In genomic region chr5:89883051-89883907, GRCm38 (mm10) we compare ENCODE assay signal across 8 mouse cellular contexts. TPM values are rescaled to one million over a fixed set of nuclear protein-coding genes. Genes with fewer than 3 reads are reported as not detected.
DNase-seq lines count a peak whose midpoint lies in the region; ATAC-seq and TF ChIP-seq lines count a peak whose summit lies in the region.

Gene Adamts3 (minus strand): TSS chr5:89883334.

- H3K36me3 ChIP-seq in hindbrain, embryonic 16.5 days (ENCODE audit: control insufficient read depth, insufficient read depth, low read length) = no peaks in the 10 kb centered on the region

- WGBS in hindbrain, embryonic 16.5 days = under 1% methylated on average over 49 of the region's 78 CpGs

- H3K27ac ChIP-seq in cortical plate, adult 2 months (ENCODE audit: insufficient read depth, low read length) = peak within 1 kb of the TSS; percentile 86
- H3K27ac ChIP-seq in hindbrain, embryonic 16.5 days (ENCODE audit: low read depth, low read length) = peak within 1 kb of the TSS; percentile 66; the same call in 1 of the 2 replicates

- H3K27me3 ChIP-seq in hindbrain, embryonic 16.5 days (replicated peaks; ENCODE audit: control insufficient read depth, insufficient read depth, low read length) = no peaks in the 10 kb centered on the region

- H3K9ac ChIP-seq in hindbrain, embryonic 16.5 days (ENCODE audit: low read depth, low read length) = peak within 1 kb of the TSS; percentile 84

- H3K4me2 ChIP-seq in hindbrain, embryonic 16.5 days (ENCODE audit: low read length) = peak within 1 kb of the TSS; percentile 99

- H3K9me3 ChIP-seq in hindbrain, embryonic 16.5 days (ENCODE audit: control insufficient read depth, low read length) = 0 out of 2 replicates have a peak, but pooled peaks cover 2% of the 10 kb centered on the region

- no peaks in the 10 kb centered on the region; the same call in 1 of the 2 replicates for H3K4me1 ChIP-seq in cortical plate, adult 2 months (ENCODE audit: control insufficient read depth, insufficient read depth, low read length)
- peaks cover 2% of the 10 kb centered on the region; the same call in 1 of the 2 replicates for H3K4me1 ChIP-seq in hindbrain, embryonic 16.5 days (ENCODE audit: control insufficient read depth, insufficient read depth, low read depth, low read length)

- ATAC-seq in hindbrain, embryonic 16.5 days = peak; percentile 88

- no peak for TF ChIP-seq POLR2A in cortical plate, adult 2 months (IDR thresholded peaks at IDR 0.05; ENCODE audit: extremely low read depth, insufficient read depth, low read length)

- no peak for TF ChIP-seq CTCF in cortical plate, adult 2 months (IDR thresholded peaks at IDR 0.05; ENCODE audit: extremely low read depth, insufficient read depth, low read length)

- peak within 1 kb of the TSS; percentile 96 for H3K4me3 ChIP-seq in cortical plate, adult 2 months (ENCODE audit: insufficient read depth, low read length)
- H3K4me3 ChIP-seq in hindbrain, embryonic 16.5 days (ENCODE audit: low read length) = peak within 1 kb of the TSS; percentile 76

- DNase-seq in adrenal gland, postnatal 10 days = peak; percentile 68
- DNase-seq in gastrocnemius, postnatal 10 days = peak; percentile 57
- DNase-seq in left cerebral cortex, adult 8-10 months (ENCODE audit: low spot score in 2 of 2) = peak; percentile 28 to 53
- peak; percentile 63 to 67 for DNase-seq in lung, postnatal 4 days
- peak; percentile 40 for DNase-seq in retina, postnatal 7 days (ENCODE audit: low read depth, low spot score)
- peak; percentile 65 for DNase-seq in yolk sac, embryonic 10.5 days (ENCODE audit: low spot score)

RNA-seq across cellular contexts. Expression of gene Adamts3, which starts in this region (rescaled TPM):
- 1 to 10 TPM; 3.7 to 3.9 TPM for total RNA-seq in adrenal gland, postnatal 10 days (2021)
- polyA plus RNA-seq in cortical plate, adult 2 months (2012; rRNA removed) = 7.3 and 8.7 TPM in 2 replicates
- 1 to 10 TPM; 5.4 to 5.8 TPM for total RNA-seq in gastrocnemius, postnatal 10 days (2021)
- polyA plus RNA-seq in hindbrain, embryonic 16.5 days (2015; fragmentation: Nextera tagmentation; extraction: Ambion mirVana) = 3.9 and 4.4 TPM in 2 replicates
- total RNA-seq in left cerebral cortex, adult 8-10 months (2022) = 10 to 100 TPM; 28.0 to 31.7 (median 30.6) TPM

Comparison
In these comparisons a context has a peak if more than half of its experiments do, and no peak if none do; other contexts are left out.
1. Peak in every context shown above with its lines: DNase-seq, ATAC-seq, H3K4me3 ChIP-seq and H3K27ac ChIP-seq.
2. RNA of gene Adamts3 (total RNA-seq): 28.0 to 31.7 TPM in left cerebral cortex, adult 8-10 months; 5.4 to 5.8 TPM in gastrocnemius, postnatal 10 days and 3.7 to 3.9 TPM in adrenal gland, postnatal 10 days; every median in the first group is over 4 times any median in the second.